Mouse (Mus musculus): ENCODE measurements around the gene Pcif1.

DNA sequence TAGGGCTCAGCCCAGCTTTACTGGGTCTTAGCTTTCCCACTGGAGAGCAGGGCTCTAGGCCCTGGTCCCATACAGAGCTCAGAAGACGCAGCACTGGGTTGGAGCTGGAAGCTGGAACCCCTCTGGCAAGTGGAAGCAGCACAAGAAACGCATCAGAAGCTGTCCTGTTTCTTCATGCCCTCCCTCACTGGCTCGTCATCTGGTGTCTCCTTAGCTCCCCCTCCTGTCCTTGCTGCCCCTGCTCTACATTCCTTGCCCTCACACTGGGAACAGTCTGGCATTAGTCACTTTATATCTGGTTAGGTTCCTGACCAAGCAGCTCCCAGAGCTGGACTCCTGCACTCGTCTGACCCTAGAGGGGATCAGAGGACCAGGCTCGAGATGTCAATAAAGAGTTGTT lies 14.9 kb downstream of the Pcif1 start:
- TF ChIP-seq CTCF (IDR thresholded peaks at IDR 0.05; ENCODE audit: low read depth, low read length) (no peak), POLR2AphosphoS5 (IDR thresholded peaks at IDR 0.05; ENCODE audit: insufficient replicate concordance, low read depth, low read length) (no peak), GATA1 (IDR thresholded peaks at IDR 0.05; ENCODE audit: borderline replicate concordance, low read length) (no peak), TAL1 (conservative IDR thresholded peaks at IDR 0.05; ENCODE audit: low read depth, low read length) (no peak), GATA2 (IDR thresholded peaks at IDR 0.05; ENCODE audit: borderline replicate concordance, low read depth, low read length) (no peak)

All from G1E (cell line).